Mouse (Mus musculus) limb, embryonic 11.5 days (tissue): ENCODE measurements around the gene Pak6. TPM values are rescaled to one million over a fixed set of nuclear protein-coding genes. Genes with fewer than 3 reads are reported as not detected.

Experiments
- ATAC-seq: fragments of 200-750 bp; cut with Nextera tagmentation; 2 replicates; pipeline ENCODE4 v1.8.0; 2017; ENCODE audit warnings: low read depth; ENCODE audit not compliant: insufficient number of reproducible peaks, low FRiP score, low TSS enrichment
- DNase-seq: peaks from one replicate; pipeline ENCODE4 v3.0.0-alpha.2; 2015; ENCODE audit warnings: low spot score
- H3K27ac ChIP-seq: fragments of 300-500 bp; sonication (generic); replicated peaks from 2 replicates; pipeline ENCODE4 v1.5.1; 2014; ENCODE audit warnings: low read depth, mild to moderate bottlenecking, low read length
- H3K27me3 ChIP-seq: fragments of 300-500 bp; sonication (generic); 2 replicates; pipeline ENCODE4 v1.6.1; 2014; ENCODE audit warnings: mild to moderate bottlenecking, low read length, mixed read lengths; ENCODE audit not compliant: control insufficient read depth, insufficient read depth
- H3K36me3 ChIP-seq: fragments of 300-500 bp; sonication (generic); 2 replicates; pipeline ENCODE4 v1.6.1; 2014; ENCODE audit warnings: mild to moderate bottlenecking, low read length, moderate library complexity, mixed read lengths; ENCODE audit not compliant: control insufficient read depth, insufficient read depth
- H3K4me1 ChIP-seq: fragments of 300-500 bp; sonication (generic); 2 replicates; pipeline ENCODE4 v1.6.1; 2014; ENCODE audit warnings: low read length, mixed read lengths; ENCODE audit not compliant: control insufficient read depth, insufficient read depth
- H3K4me2 ChIP-seq: fragments of 300-500 bp; sonication (generic); 2 replicates; pipeline ENCODE4 v1.6.1; 2014; ENCODE audit warnings: low read depth, mild to moderate bottlenecking, moderate library complexity; ENCODE audit not compliant: severe bottlenecking
- H3K4me3 ChIP-seq: fragments of 300-500 bp; sonication (generic); 2 replicates; pipeline ENCODE4 v1.5.1; 2014; ENCODE audit warnings: low read depth, low read length
- H3K9ac ChIP-seq: fragments of 300-500 bp; sonication (generic); 2 replicates; pipeline ENCODE4 v1.6.1; 2014; ENCODE audit warnings: mild to moderate bottlenecking, low read length
- H3K9me3 ChIP-seq: fragments of 300-500 bp; sonication (generic); 2 replicates; pipeline ENCODE4 v1.6.1; 2016; ENCODE audit warnings: low read length; ENCODE audit not compliant: control insufficient read depth
- WGBS: fragments of 180-500 bp; shearing (Covaris S2); extraction: QIAGEN DNeasy Blood & Tissue Kit; methylation state at CpG from one replicate; pipeline ENCODE4 v1.1.7; 2014; 5-methylcytosine and 5-hydroxymethylcytosine counted together
- polyA plus RNA-seq: library from polyadenylated mRNA; unstranded; fragments of >200 nt; fragmentation: Nextera tagmentation; extraction: Ambion mirVana; gene quantifications from 2 replicates; pipeline ENCODE4 v1.2.1, GENCODE M21; 2014

Pak6 gene
- polyA plus RNA-seq, 1 experiment from 2014 or later: 0.33 TPM

DNA sequence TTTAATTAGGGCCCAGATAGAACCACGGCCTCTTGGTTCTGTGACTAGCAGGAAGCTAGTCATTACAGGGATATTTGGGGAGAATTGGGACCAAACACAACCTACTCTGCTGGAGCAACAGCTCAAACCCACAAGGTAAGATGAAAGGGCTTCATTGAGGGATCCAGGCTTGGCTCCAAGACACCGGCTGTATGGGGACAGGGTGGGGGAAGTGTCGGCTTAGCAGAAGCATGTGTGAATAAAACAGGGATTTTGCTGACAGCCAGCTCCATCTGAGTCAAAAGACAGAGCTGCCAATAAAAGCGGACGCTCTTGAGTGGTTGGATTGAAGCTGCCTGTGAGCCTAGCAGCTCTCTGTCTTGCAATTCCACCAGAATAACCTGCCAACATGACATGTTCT is 70.2 kb downstream of the Pak6 start:
- no peaks in the 10 kb centered on the region for H3K9me3 ChIP-seq
- H3K4me3 ChIP-seq: no peak overlapping the region
- H3K9ac ChIP-seq: no peak overlapping the region
- H3K4me1 ChIP-seq: peaks cover 6% of the 10 kb centered on the region
- H3K27me3 ChIP-seq: peaks cover 6% of the 10 kb centered on the region; the same call in 1 of the 2 replicates
- H3K27ac ChIP-seq: no peak overlapping the region
- WGBS: 47% methylated on average over 5 of the region's 5 CpGs
- DNase-seq (no peak), ATAC-seq (no peak)
- no peaks in the 10 kb centered on the region for H3K36me3 ChIP-seq
- H3K4me2 ChIP-seq: no peak overlapping the region

DNA sequence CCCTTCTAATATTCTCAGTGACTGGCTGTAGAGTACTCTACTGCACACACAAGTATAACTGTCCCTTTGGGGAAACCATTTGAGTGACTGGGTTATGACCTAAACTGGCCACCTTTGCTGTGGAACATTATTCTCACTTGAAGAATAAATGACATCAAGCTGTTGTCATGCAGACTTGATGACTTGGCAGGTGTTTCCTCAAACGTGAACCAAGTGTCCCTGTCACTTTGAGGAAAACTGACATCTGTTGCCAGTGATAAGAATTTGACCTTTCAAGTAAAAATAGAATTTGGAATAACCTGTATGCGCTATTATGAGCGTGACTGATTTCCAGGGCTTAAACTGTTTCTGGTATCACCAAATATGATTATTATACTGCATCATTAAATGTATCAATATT is 77.2 kb downstream of the Pak6 start:
- H3K4me3 ChIP-seq: no peak overlapping the region
- peaks cover 12% of the 10 kb centered on the region for H3K27me3 ChIP-seq
- H3K4me2 ChIP-seq: no peak overlapping the region
- DNase-seq: no peak
- no peaks in the 10 kb centered on the region for H3K9me3 ChIP-seq
- H3K9ac ChIP-seq: no peak overlapping the region
- peaks cover 5% of the 10 kb centered on the region; the same call in 1 of the 2 replicates for H3K4me1 ChIP-seq
- H3K36me3 ChIP-seq: no peaks in the 10 kb centered on the region
- WGBS: 73% methylated on average over 3 of the region's 3 CpGs
- no peak overlapping the region for H3K27ac ChIP-seq
- ATAC-seq: no peak

DNA sequence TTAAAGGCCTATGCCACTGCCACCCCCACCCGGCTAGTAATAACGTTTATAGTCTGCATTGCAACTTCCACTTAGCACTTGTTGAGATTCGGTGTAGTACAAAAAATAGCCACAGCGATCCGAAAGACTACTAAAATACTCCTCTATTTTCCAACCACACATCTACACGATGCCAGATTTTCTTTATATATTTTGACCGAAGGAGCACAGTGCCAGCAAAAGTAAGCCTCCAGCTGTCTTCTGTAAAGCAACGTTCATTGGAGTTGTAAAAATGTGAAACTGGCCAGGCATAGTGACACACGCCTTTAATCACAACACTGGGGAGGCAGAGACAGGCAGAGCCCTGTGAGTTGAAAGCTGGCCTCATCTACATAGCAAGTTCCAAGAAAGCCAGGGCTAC is 78.1 kb downstream of the Pak6 start:
- Histone ChIP-seq H3K27ac (no peak overlapping the region), H3K4me2 (no peak overlapping the region), H3K27me3 (peaks cover 12% of the 10 kb centered on the region), H3K9me3 (no peaks in the 10 kb centered on the region), H3K4me3 (no peak overlapping the region), H3K4me1 (peaks cover 5% of the 10 kb centered on the region; the same call in 1 of the 2 replicates), H3K36me3 (no peaks in the 10 kb centered on the region), H3K9ac (no peak overlapping the region)
- WGBS: 64% methylated on average over 9 of the region's 9 CpGs
- DNase-seq (no peak), ATAC-seq (no peak)

GRCm38 (mm10) chr2:118743261-118743943 is 80.3 kb downstream of the Pak6 start:
- H3K4me2 ChIP-seq: no peak overlapping the region
- ATAC-seq (no peak), DNase-seq (no peak)

DNA sequence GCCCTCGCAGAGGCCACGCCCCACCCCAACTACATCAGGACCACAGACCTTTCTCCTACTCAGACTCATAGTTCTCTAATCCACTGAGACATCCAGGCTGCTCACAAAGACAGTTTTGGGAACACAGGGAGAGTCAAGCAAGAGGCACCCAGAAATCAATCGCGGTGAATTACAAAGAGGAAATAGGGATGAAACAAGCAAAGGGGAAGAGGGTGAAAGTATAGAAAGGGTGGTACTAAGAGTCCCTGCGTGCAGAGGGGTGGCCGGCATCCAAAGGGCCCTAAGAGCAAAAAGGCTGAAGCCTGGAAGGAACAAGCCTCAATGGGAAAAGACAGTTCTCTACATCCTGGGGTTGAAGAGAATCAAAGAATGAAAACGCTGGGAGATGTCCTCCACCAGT is 81.5 kb downstream of the Pak6 start:
- DNase-seq (no peak), ATAC-seq (no peak)
- Histone ChIP-seq H3K27ac (no peak overlapping the region), H3K9me3 (no peaks in the 10 kb centered on the region), H3K4me2 (peak overlapping the region; percentile 98), H3K9ac (no peak overlapping the region), H3K4me3 (peak overlapping the region; percentile 87; the same call in 1 of the 2 replicates), H3K36me3 (no peaks in the 10 kb centered on the region), H3K4me1 (peaks cover 8% of the 10 kb centered on the region; the same call in 1 of the 2 replicates), H3K27me3 (peaks cover 12% of the 10 kb centered on the region)
- WGBS: 4% methylated on average over 7 of the region's 7 CpGs

More at GRCm38 (mm10) chr2:118743261-118743943, 80.3 kb downstream of the Pak6 start:
- H3K27ac ChIP-seq: no peak overlapping the region
- H3K27me3 ChIP-seq: peaks cover 12% of the 10 kb centered on the region
- WGBS: 28% methylated on average over 8 of the region's 8 CpGs
- no peak overlapping the region for H3K9ac ChIP-seq
- peaks cover 8% of the 10 kb centered on the region; the same call in 1 of the 2 replicates for H3K4me1 ChIP-seq
- no peaks in the 10 kb centered on the region for H3K9me3 ChIP-seq
- H3K36me3 ChIP-seq: no peaks in the 10 kb centered on the region
- no peak overlapping the region for H3K4me3 ChIP-seq

DNA sequence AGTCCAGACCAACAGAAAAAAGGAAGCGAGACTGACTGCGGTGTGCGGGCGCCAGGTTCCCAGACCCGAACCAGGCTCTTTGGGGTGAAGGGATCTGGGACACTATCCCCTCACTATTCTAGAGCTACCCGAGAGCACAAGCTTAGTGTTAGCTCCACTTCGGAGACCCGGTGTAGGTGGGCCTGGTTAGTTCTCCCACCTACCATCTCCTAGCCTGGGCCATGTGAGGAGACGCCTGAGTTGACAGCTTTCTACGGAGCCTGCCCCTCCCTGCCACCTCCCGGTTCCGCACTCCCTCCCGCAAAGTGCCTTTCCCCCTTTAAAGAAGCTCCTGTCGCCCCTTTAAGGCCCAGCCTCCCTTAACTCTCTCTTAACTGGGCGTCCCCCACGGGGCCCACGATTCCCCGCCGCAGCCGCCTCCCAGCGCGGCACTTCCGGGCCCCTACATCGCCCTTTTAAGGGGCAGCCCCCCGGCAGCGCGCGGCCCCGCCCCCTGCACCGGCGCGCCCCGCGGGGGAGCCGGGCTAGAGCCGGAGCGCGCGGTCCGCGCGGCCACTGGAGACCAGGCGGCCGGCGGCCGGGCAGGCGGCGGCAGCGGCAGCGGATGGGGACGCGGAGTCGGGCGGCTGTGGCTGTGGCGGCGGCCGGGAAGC is 82.3 kb downstream of the Pak6 start, which contains the start of gene Inafm2:
Gene Inafm2 (plus strand): TSS at position 527 of the 653 bp plus-strand sequence.
- peaks cover 15% of the 10 kb centered on the region for H3K4me1 ChIP-seq

GRCm38 (mm10) chr2:118745915-118746901 is 83.1 kb downstream of the Pak6 start:
- Histone ChIP-seq H3K4me3 (peak overlapping the region; percentile 87), H3K27me3 (peaks cover 12% of the 10 kb centered on the region), H3K36me3 (no peaks in the 10 kb centered on the region), H3K27ac (no peak overlapping the region), H3K9ac (peak overlapping the region; percentile 86), H3K4me2 (peak overlapping the region; percentile 98), H3K9me3 (no peaks in the 10 kb centered on the region), H3K4me1 (peaks cover 18% of the 10 kb centered on the region)
- under 1% methylated on average over 97 of the region's 113 CpGs for WGBS
- ATAC-seq (peak; percentile 32; the same call in 1 of the 2 replicates), DNase-seq (peak; percentile 69)

More for the DNA sequence above, 82.3 kb downstream of the Pak6 start, which contains the start of gene Inafm2:
- WGBS: under 1% methylated on average over 45 of the region's 57 CpGs
- Histone ChIP-seq H3K27ac (no peak within 1 kb of the TSS), H3K27me3 (peaks cover 12% of the 10 kb centered on the region), H3K9me3 (no peaks in the 10 kb centered on the region), H3K4me3 (peak within 1 kb of the TSS; percentile 87), H3K9ac (peak within 1 kb of the TSS; percentile 86), H3K36me3 (no peaks in the 10 kb centered on the region), H3K4me2 (peak within 1 kb of the TSS; percentile 98)
- peak; percentile 91 for DNase-seq
- peak; percentile 89 for ATAC-seq
